Mouse (Mus musculus) hindbrain, embryonic 15.5 days (tissue): ENCODE data around the gene Med19. TPM values are rescaled to one million over a fixed set of nuclear protein-coding genes. Genes with fewer than 3 reads are reported as not detected.
"Not testable (repeated sequence)": the region's sequence is repeated elsewhere in the genome, so short reads cannot be mapped to it uniquely, and the experiment has no call there.

ENCODE experiments used
- ATAC-seq: fragments of 200-750 bp; cut with Nextera tagmentation; 2 replicates; pipeline ENCODE4 v1.8.0; 2017; ENCODE audit warnings: low read depth, moderate number of reproducible peaks, moderate TSS enrichment; ENCODE audit not compliant: low FRiP score
- H3K27ac ChIP-seq: fragments of 300-500 bp; sonication (generic); replicated peaks from 2 replicates; pipeline ENCODE4 v1.5.1; 2015; ENCODE audit warnings: mild to moderate bottlenecking, inconsistent platforms
- H3K27me3 ChIP-seq: fragments of 300-500 bp; sonication (generic); 2 replicates; pipeline ENCODE4 v1.6.1; 2015; ENCODE audit warnings: control low read depth, inconsistent platforms
- H3K36me3 ChIP-seq: fragments of 300-500 bp; sonication (generic); 2 replicates; pipeline ENCODE4 v1.6.1; 2015; ENCODE audit warnings: control low read depth, inconsistent platforms
- H3K4me1 ChIP-seq: fragments of 300-500 bp; sonication (generic); replicated peaks from 2 replicates; pipeline ENCODE4 v1.6.1; 2015; ENCODE audit warnings: control low read depth, inconsistent platforms
- H3K4me2 ChIP-seq: fragments of 300-500 bp; sonication (generic); 2 replicates; pipeline ENCODE4 v1.6.1; 2015; ENCODE audit warnings: moderate library complexity, mild to moderate bottlenecking, inconsistent platforms
- H3K4me3 ChIP-seq: fragments of 300-500 bp; sonication (generic); 2 replicates; pipeline ENCODE4 v1.5.1; 2015; ENCODE audit warnings: mild to moderate bottlenecking, inconsistent platforms
- H3K9ac ChIP-seq: fragments of 300-500 bp; sonication (generic); 2 replicates; pipeline ENCODE4 v1.6.1; 2015; ENCODE audit warnings: inconsistent platforms
- H3K9me3 ChIP-seq: fragments of 300-500 bp; sonication (generic); 2 replicates; pipeline ENCODE4 v1.6.1; 2016; ENCODE audit warnings: control low read depth, inconsistent platforms
- WGBS: fragments of 180-500 bp; shearing (Covaris S2); methylation state at CpG from one replicate; pipeline ENCODE4 v1.1.7; 2015; 5-methylcytosine and 5-hydroxymethylcytosine counted together
- polyA plus RNA-seq: library from polyadenylated mRNA; unstranded; fragments of >200 nt; fragmentation: Nextera tagmentation; extraction: Ambion mirVana; gene quantifications from 2 replicates; pipeline ENCODE4 v1.2.1, GENCODE M21; 2015

Gene Med19
- polyA plus RNA-seq, 1 experiment from 2014 or later: 53.4 TPM

DNA sequence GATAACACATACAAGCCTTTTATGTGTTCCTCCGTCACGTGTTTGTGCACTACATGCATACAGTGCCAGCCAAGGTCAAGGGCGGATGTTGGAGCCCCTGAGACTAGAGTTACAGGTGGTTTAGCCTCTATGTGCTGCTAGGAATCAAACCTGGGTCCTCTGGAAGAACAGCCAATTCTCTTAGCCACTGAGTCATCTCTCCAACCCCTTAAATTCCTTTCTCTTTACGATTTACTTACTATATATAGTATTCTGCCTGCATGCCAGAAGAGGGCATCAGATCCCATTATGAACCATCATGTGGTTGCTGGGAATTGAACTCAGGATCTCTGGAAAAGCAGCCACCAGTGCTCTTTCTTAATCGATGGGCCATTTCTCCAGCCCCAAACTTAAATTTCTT lies 6.7 kb upstream of the Med19 start:
- Histone ChIP-seq H3K27ac (peak overlapping the region; percentile 94; the same call in 1 of the 2 replicates), H3K4me1 (peaks cover 27% of the 10 kb centered on the region)
- not testable (repeated sequence) for H3K4me3 ChIP-seq

DNA sequence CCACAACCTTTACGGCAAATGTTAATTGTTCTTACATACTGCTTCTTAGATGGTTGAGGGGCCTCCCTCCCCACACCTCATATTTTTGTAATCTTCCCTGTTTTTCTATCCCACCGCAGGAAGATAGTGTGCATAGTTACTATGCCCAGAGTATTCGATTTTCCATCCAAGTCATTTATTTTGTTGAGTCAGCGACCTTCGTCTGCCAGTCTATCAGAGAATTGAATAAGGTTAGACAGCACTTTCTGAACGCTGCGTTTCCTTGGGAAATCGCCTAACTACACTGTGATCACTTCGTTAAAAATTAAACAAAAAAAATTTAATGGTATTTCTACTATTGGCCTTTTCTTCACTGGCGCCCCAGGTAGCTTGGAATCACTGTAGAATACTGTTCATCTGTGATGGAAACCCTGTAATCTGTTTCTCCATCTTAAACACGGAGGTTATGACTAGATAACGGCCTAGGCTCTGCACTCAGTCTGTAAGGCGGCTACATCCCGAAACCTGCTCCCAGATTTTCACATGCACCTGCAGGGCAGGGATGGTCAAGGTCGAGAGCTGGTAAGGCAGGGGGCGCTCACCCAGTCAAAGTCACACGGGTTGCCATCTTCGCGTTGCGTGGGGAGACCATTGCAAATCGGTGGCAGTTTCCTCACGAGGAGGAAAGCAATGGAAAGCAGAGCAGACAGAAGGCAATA lies 783 bp upstream of the Med19 start:
- ATAC-seq: peak; percentile 73
- H3K36me3 ChIP-seq: peaks cover 36% of the 10 kb centered on the region
- peak overlapping the region; percentile 63 for H3K4me2 ChIP-seq
- WGBS: 9% methylated on average over 22 of the region's 22 CpGs
- H3K27ac ChIP-seq: peak overlapping the region; percentile 85
- peak overlapping the region; percentile 97 for H3K4me3 ChIP-seq
- H3K4me1 ChIP-seq: peaks cover 29% of the 10 kb centered on the region
- peak overlapping the region; percentile 84 for H3K9ac ChIP-seq
- no peaks in the 10 kb centered on the region for H3K27me3 ChIP-seq
- H3K9me3 ChIP-seq: no peaks in the 10 kb centered on the region

More for the DNA sequence above, 6.7 kb upstream of the Med19 start:
- peaks cover 40% of the 10 kb centered on the region for H3K36me3 ChIP-seq
- not testable (repeated sequence) for H3K9ac ChIP-seq, H3K27me3 ChIP-seq, H3K9me3 ChIP-seq, ATAC-seq
- H3K4me2 ChIP-seq: peak overlapping the region; percentile 75
- WGBS: 60% methylated on average over 4 of the region's 5 CpGs

- Histone ChIP-seq H3K9me3 (no peaks in the 10 kb centered on the region), H3K27ac (peak within 1 kb of the TSS; percentile 85), H3K27me3 (no peaks in the 10 kb centered on the region), H3K4me3 (peak within 1 kb of the TSS; percentile 97), H3K9ac (peak within 1 kb of the TSS; percentile 77), H3K4me2 (peak within 1 kb of the TSS; percentile 65), H3K36me3 (peaks cover 22% of the 10 kb centered on the region), H3K4me1 (peaks cover 29% of the 10 kb centered on the region)
- 19% methylated on average over 8 of the region's 8 CpGs for whole genome bisulfite sequencing
- no peak for ATAC-seq
These were observed 814 bp downstream of the Med19 start, which contains the start of gene Tmx2 for GRCm38 (mm10) chr2:84679016-84679415. TSS of gene Tmx2 (minus strand) at chr2:84679140.

GRCm38 (mm10) chr2:84682605-84683183 lies 4.5 kb downstream of the Med19 start:
- no peak for ATAC-seq
- Histone ChIP-seq H3K4me1 (peaks cover 13% of the 10 kb centered on the region), H3K27ac (no peak overlapping the region), H3K4me2 (no peak overlapping the region), H3K4me3 (no peak overlapping the region), H3K36me3 (peaks cover 31% of the 10 kb centered on the region), H3K9ac (no peak overlapping the region), H3K27me3 (no peaks in the 10 kb centered on the region), H3K9me3 (no peaks in the 10 kb centered on the region)
- WGBS: 91% methylated on average over 6 of the region's 6 CpGs

DNA sequence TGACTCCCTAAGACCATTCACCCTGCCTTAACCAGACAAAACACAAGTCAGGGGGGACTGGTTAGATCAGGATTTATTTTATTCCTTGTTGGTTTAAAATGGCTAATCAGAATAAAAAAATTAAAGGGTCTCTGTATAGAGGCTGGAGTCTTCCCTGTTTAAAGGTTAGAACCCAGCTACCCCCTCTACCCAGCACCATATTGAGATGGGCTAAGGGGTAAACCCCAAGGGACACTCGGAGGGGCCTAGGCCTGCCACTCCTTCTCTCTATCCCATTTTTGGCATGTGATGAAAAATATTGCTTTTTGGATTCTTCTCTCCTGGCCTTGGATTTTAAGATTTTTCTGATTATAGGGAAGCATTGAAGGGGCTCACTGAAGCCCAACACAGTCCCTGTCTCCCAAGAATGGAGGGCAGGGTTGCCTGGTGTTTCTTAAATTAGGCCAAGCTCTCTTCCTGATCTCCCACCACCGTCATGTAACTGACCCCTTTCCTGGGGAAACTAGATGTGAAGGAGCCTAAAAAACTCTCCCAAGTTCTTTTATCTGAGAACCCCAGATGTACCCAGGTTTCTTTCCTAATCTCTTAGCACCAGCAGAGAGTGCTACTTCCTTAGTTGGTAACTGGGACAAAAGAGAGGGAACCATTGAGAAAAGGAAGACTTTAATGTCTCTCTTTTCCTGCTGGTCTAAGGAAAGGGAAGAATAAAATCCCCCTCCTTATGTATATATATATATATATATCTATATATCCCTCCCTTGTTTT lies 10.1 kb downstream of the Med19 start:
- no peak overlapping the region for H3K9ac ChIP-seq

DNA sequence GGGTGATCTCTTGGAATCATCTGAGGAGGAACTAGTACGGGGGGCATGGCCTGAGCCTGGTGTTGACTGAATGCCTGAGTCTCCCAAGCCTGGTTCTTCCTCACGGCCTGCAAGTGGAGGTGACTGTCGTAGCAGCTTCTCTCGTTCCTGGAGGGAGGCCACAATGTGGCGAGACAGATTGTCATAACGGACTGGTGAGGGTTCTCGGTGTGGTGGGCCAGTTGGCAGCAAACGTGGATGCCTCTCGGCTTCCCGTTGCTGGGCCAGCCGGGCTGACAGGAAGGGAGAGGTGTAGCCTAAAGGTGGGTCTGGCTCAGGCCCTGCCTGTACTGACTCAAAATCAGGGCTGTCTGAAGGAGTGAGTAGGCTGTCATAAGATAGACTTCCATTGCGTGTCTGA lies 11.8 kb downstream of the Med19 start:
- no peak overlapping the region for H3K27ac ChIP-seq
- H3K4me3 ChIP-seq: no peak overlapping the region
- H3K4me1 ChIP-seq: no peaks in the 10 kb centered on the region
- H3K9ac ChIP-seq: no peak overlapping the region
- H3K36me3 ChIP-seq: peaks cover 89% of the 10 kb centered on the region
- H3K27me3 ChIP-seq: no peaks in the 10 kb centered on the region
- WGBS: 89% methylated on average over 12 of the region's 12 CpGs
- H3K9me3 ChIP-seq: no peaks in the 10 kb centered on the region
- H3K4me2 ChIP-seq: no peak overlapping the region
- no peak; the same call in 1 of the 2 replicates for ATAC-seq

More for the DNA sequence above, 10.1 kb downstream of the Med19 start:
- Histone ChIP-seq H3K4me1 (no peaks in the 10 kb centered on the region), H3K9me3 (no peaks in the 10 kb centered on the region), H3K4me3 (no peak overlapping the region), H3K27me3 (no peaks in the 10 kb centered on the region), H3K27ac (no peak overlapping the region), H3K36me3 (peaks cover 78% of the 10 kb centered on the region), H3K4me2 (no peak overlapping the region)
- ATAC-seq: no peak
- 79% methylated on average over 2 of the region's 2 CpGs for WGBS

DNA sequence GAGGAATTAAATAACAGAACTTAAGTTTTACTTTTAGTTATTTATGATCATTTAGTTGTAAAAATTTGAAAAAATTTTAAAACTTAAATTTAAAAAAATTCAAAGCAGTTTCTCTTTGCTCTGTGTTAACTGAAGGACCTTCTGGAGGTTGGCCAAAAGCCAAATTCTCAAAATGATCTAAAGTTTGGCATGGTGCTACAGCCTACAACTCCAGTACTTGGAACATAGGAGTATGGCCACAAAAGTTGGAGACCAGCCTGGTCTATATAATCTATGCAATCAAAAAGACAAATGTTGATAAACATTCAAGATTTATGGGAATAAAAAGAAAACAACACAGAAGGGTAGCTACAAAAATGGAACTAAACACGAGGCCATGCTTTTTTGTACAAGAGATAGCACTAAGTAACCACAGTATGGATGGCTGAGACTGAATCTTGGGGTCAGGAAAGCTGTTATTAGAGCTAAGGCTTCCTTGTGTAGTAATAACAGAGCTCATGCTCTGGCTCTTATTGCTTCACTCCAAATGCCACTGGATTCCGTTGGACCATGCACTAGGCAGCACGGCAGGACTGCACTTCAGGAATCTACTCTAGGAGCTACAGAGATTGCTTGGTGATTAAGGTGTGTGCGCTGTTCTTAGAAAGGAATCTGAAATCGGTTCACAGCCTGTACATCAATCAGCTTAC lies 16.9 kb downstream of the Med19 start:
- H3K27ac ChIP-seq: no peak overlapping the region
- no peak overlapping the region for H3K4me3 ChIP-seq
- ATAC-seq: no peak
- H3K4me1 ChIP-seq: no peaks in the 10 kb centered on the region
- no peak overlapping the region for H3K9ac ChIP-seq
- no peaks in the 10 kb centered on the region for H3K9me3 ChIP-seq
- H3K27me3 ChIP-seq: no peaks in the 10 kb centered on the region
- WGBS: 95% methylated on average over 5 of the region's 5 CpGs
- H3K36me3 ChIP-seq: peaks cover 63% of the 10 kb centered on the region
- H3K4me2 ChIP-seq: no peak overlapping the region

DNA sequence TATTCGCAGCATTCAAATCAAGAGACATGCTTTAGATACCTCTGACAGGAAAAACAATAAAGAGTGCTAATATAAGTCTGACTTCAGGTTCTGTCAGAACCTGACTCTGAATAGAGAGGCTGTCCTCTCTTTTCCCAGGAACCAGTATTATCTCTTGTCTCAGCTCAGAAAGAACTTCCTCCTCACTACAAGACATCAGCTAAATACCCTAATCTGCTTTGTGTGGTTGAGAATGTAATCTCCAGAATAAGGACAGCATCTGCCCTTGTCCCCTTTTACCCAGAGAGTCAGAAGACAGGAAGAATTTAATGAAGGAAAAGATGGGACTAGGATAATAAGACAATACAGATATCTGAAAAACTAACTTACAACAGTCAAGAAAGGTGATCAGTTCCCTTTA lies 25.3 kb downstream of the Med19 start:
- ATAC-seq: no peak
- no peak overlapping the region for H3K9ac ChIP-seq
- H3K4me2 ChIP-seq: no peak overlapping the region
- no peaks in the 10 kb centered on the region for H3K27me3 ChIP-seq
- no peak overlapping the region for H3K4me3 ChIP-seq
- no peaks in the 10 kb centered on the region for H3K9me3 ChIP-seq
- 97% methylated on average over 1 of the region's 1 CpGs for WGBS
- H3K4me1 ChIP-seq: peaks cover 16% of the 10 kb centered on the region
- H3K36me3 ChIP-seq: peaks cover 27% of the 10 kb centered on the region
- H3K27ac ChIP-seq: no peak overlapping the region

DNA sequence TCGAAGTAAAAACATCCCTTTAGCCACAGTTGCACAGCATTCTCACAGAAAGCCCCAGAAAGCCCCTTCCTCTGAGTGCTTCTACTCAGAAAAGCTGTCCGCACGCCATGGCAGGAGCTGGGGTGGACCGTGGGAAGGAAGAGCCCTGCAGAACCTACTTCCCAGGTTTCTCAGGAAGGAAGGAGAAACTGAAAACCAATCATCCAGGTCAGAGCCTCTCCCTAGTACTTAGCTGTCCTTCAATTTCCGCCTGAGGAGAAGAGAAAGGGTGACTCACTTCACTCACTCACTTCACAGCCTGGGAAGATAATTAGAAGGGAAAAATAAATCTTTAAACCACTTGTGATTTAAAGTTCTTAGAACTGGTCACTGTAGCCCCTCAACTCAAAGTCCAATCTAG lies 26.1 kb downstream of the Med19 start:
- Histone ChIP-seq H3K9me3 (no peaks in the 10 kb centered on the region), H3K27me3 (no peaks in the 10 kb centered on the region), H3K4me3 (no peak overlapping the region), H3K9ac (no peak overlapping the region), H3K4me2 (no peak overlapping the region), H3K36me3 (peaks cover 30% of the 10 kb centered on the region), H3K27ac (no peak overlapping the region), H3K4me1 (peaks cover 22% of the 10 kb centered on the region)
- whole genome bisulfite sequencing: 84% methylated on average over 5 of the region's 5 CpGs
- no peak for ATAC-seq

DNA sequence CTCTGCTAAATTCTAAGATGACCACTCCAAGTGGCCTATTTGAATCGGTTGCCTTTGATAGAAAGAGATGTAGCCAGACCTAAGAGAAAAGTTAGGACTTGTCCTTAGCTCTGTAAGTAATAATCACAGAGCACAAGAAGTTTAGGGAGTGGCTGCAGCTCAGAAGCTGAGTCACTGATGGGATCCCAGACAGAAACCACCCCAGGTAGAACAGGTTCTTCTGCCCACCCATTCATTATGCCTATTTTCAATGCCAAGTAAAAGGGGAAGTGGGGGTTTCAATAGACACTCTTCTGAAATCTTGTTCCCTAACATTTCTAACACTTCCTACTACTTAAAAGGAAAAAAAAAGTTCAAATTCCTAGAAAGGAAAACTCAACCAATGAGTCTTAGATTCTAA lies 27.1 kb downstream of the Med19 start:
- H3K9me3 ChIP-seq: no peaks in the 10 kb centered on the region
- H3K27ac ChIP-seq: no peak overlapping the region
- H3K36me3 ChIP-seq: peaks cover 28% of the 10 kb centered on the region
- H3K4me2 ChIP-seq: no peak overlapping the region
- H3K4me3 ChIP-seq: no peak overlapping the region
- WGBS: 96% methylated on average over 1 of the region's 1 CpGs
- no peaks in the 10 kb centered on the region for H3K27me3 ChIP-seq
- peaks cover 27% of the 10 kb centered on the region for H3K4me1 ChIP-seq
- no peak for ATAC-seq
- H3K9ac ChIP-seq: no peak overlapping the region

GRCm38 (mm10) chr2:84707523-84707922 lies 29.3 kb downstream of the Med19 start:
- Histone ChIP-seq H3K36me3 (peaks cover 31% of the 10 kb centered on the region), H3K4me3 (no peak overlapping the region), H3K4me1 (peaks cover 32% of the 10 kb centered on the region), H3K27me3 (no peaks in the 10 kb centered on the region), H3K9me3 (no peaks in the 10 kb centered on the region), H3K9ac (no peak overlapping the region), H3K27ac (no peak overlapping the region), H3K4me2 (no peak overlapping the region)
- WGBS: 44% methylated on average over 1 of the region's 1 CpGs
- ATAC-seq: no peak

GRCm38 (mm10) chr2:84711898-84712297 lies 33.7 kb downstream of the Med19 start:
- no peak for ATAC-seq
- WGBS: 91% methylated on average over 2 of the region's 2 CpGs
- Histone ChIP-seq H3K4me1 (peaks cover 52% of the 10 kb centered on the region), H3K4me2 (no peak overlapping the region), H3K9ac (no peak overlapping the region), H3K9me3 (no peaks in the 10 kb centered on the region), H3K27me3 (no peaks in the 10 kb centered on the region), H3K36me3 (peaks cover 23% of the 10 kb centered on the region), H3K4me3 (no peak overlapping the region), H3K27ac (no peak overlapping the region)
